Mouse (Mus musculus) myocyte (in vitro differentiated cells): ENCODE measurements around the gene Lrrc36. TPM values are rescaled to one million over a fixed set of nuclear protein-coding genes. Genes with fewer than 3 reads are reported as not detected.

Experiments used
- H3K27me3 ChIP-seq: one replicate; pipeline ENCODE4 v1.6.1; 2011; ENCODE audit not compliant: control insufficient read depth, insufficient read depth, insufficient read length
- H3K36me3 ChIP-seq: one replicate; pipeline ENCODE4 v1.6.1; 2011; ENCODE audit not compliant: control insufficient read depth, insufficient read depth
- H3K4me2 ChIP-seq: one replicate; pipeline ENCODE4 v1.6.1; 2011; ENCODE audit warnings: low read depth, control low read depth
- H3K4me3 ChIP-seq: one replicate; pipeline ENCODE4 v1.5.1; 2011; ENCODE audit warnings: mild to moderate bottlenecking, control low read depth, moderate library complexity
- H3K79me2 ChIP-seq: one replicate; pipeline ENCODE4 v1.6.1; 2011; ENCODE audit not compliant: control insufficient read depth, insufficient read depth
- H3ac ChIP-seq: one replicate; pipeline ENCODE4 v1.6.1; 2011; ENCODE audit not compliant: control insufficient read depth, insufficient read length
- CEBPB ChIP-seq: IDR thresholded peaks from 2 replicates; pipeline ENCODE4 v1.6.1; 2011; ENCODE audit warnings: mild to moderate bottlenecking, moderate library complexity; ENCODE audit not compliant: poor library complexity, insufficient read depth, severe bottlenecking
- E2F4 ChIP-seq: IDR thresholded peaks from one replicate; pipeline ENCODE4 v1.6.1; 2011; ENCODE audit warnings: mild to moderate bottlenecking, control low read depth, moderate library complexity; ENCODE audit not compliant: insufficient read depth
- MAX ChIP-seq: IDR thresholded peaks from one replicate; pipeline ENCODE4 v1.6.1; 2011; ENCODE audit warnings: low read depth, mild to moderate bottlenecking, control low read depth
- MYOD1 ChIP-seq, 3 experiments: IDR thresholded peaks; one replicate each; pipeline ENCODE4 v1.6.1; 2011; ENCODE audit warnings: control low read depth in 2 of 3, low read depth in 2 of 3, mild to moderate bottlenecking in 2 of 3, moderate library complexity in 1 of 3; ENCODE audit not compliant: insufficient read length in 2 of 3, control insufficient read depth in 1 of 3
- MYOG ChIP-seq, 3 experiments: IDR thresholded peaks; one replicate each; pipeline ENCODE4 v1.6.1; 2011; ENCODE audit warnings: control low read depth in 2 of 3, low read depth in 2 of 3, mild to moderate bottlenecking in 2 of 3; ENCODE audit not compliant: insufficient read length in 2 of 3, control insufficient read depth in 1 of 3, insufficient read depth in 1 of 3
- POLR2A ChIP-seq: IDR thresholded peaks from one replicate; pipeline ENCODE4 v1.6.1; 2011; ENCODE audit warnings: low read depth, mild to moderate bottlenecking, control low read depth, moderate library complexity; ENCODE audit not compliant: insufficient read length
- POLR2AphosphoS2 ChIP-seq: IDR thresholded peaks from one replicate; pipeline ENCODE4 v1.6.1; 2011; ENCODE audit warnings: low read depth, control low read depth; ENCODE audit not compliant: insufficient read length
- REST ChIP-seq: IDR thresholded peaks from one replicate; pipeline ENCODE4 v1.6.1; 2011; ENCODE audit warnings: mild to moderate bottlenecking, control low read depth, moderate library complexity; ENCODE audit not compliant: insufficient read depth, insufficient read length
- SRF ChIP-seq: IDR thresholded peaks from one replicate; pipeline ENCODE4 v1.6.1; 2011; ENCODE audit warnings: low read depth; ENCODE audit not compliant: control insufficient read depth, insufficient read length
- TCF12 ChIP-seq: IDR thresholded peaks from one replicate; pipeline ENCODE4 v1.6.1; 2011; ENCODE audit warnings: mild to moderate bottlenecking, control low read depth; ENCODE audit not compliant: poor library complexity, insufficient read depth, severe bottlenecking
- TCF3 ChIP-seq: IDR thresholded peaks from one replicate; pipeline ENCODE4 v1.6.1; 2011; ENCODE audit warnings: low read depth, control low read depth; ENCODE audit not compliant: insufficient read length
- USF1 ChIP-seq: IDR thresholded peaks from one replicate; pipeline ENCODE4 v1.6.1; 2011; ENCODE audit warnings: low read depth, mild to moderate bottlenecking, control low read depth, moderate library complexity
- polyA plus RNA-seq: library from polyadenylated mRNA; unstranded; fragments of >200 nt; fragmentation: generic; extraction: Trizol; gene quantifications from one replicate; pipeline ENCODE4 v1.2.1, GENCODE M21; 2012; ENCODE audit warnings: missing spikeins

Lrrc36 gene
- polyA plus RNA-seq, 1 experiment = not detected

GRCm38 (mm10) chr8:105442661-105443060 lies 29.3 kb downstream of the Lrrc36 start:
- no peak overlapping the region for H3K4me2 ChIP-seq
- H3K27me3 ChIP-seq = peaks cover 17% of the 10 kb centered on the region
- no peak overlapping the region for H3ac ChIP-seq
- H3K4me3 ChIP-seq = no peak overlapping the region
- TF ChIP-seq SRF (no peak), CEBPB (no peak), REST (no peak), TCF12 (no peak), E2F4 (no peak), TCF3 (no peak), MAX (no peak), USF1 (no peak), MYOG (IDR thresholded peaks at IDR 0.05; ENCODE audit: control insufficient read depth in 1 of 3, insufficient read depth in 1 of 3, insufficient read length in 2 of 3, low read depth in 2 of 3) (no peak), MYOD1 (IDR thresholded peaks at IDR 0.05; ENCODE audit: control insufficient read depth in 1 of 3, insufficient read length in 2 of 3, low read depth in 2 of 3) (no peak), POLR2A (no peak), POLR2AphosphoS2 (no peak)
- no peaks in the 10 kb centered on the region for H3K36me3 ChIP-seq
- H3K79me2 ChIP-seq = no peaks in the 10 kb centered on the region

- TF ChIP-seq POLR2A = no peak
- TF ChIP-seq MYOD1 (IDR thresholded peaks at IDR 0.05; ENCODE audit: control insufficient read depth in 1 of 3, insufficient read length in 2 of 3, low read depth in 2 of 3) = no peak
- no peak for TF ChIP-seq MAX
- TF ChIP-seq CEBPB = no peak
- TF ChIP-seq POLR2AphosphoS2 = no peak
- no peak for TF ChIP-seq TCF3
- no peak for TF ChIP-seq SRF
- TF ChIP-seq MYOG (IDR thresholded peaks at IDR 0.05; ENCODE audit: control insufficient read depth in 1 of 3, insufficient read depth in 1 of 3, insufficient read length in 2 of 3, low read depth in 2 of 3) = no peak
- TF ChIP-seq REST = no peak
- TF ChIP-seq TCF12 = no peak
- TF ChIP-seq USF1 = no peak
- no peak for TF ChIP-seq E2F4
- Histone ChIP-seq H3K4me3 (no peak overlapping the region), H3K4me2 (peak overlapping the region; percentile 5), H3K27me3 (peaks cover 24% of the 10 kb centered on the region), H3K36me3 (no peaks in the 10 kb centered on the region), H3K79me2 (no peaks in the 10 kb centered on the region), H3ac (no peak overlapping the region)
These were observed 32.1 kb downstream of the Lrrc36 start for GRCm38 (mm10) chr8:105445296-105446126.

- TF ChIP-seq USF1 (peak; percentile 77), CEBPB (no peak)
- H3K4me3 ChIP-seq = no peak overlapping the region
- H3K4me2 ChIP-seq = peak overlapping the region; percentile 5
These were observed 32.8 kb downstream of the Lrrc36 start for GRCm38 (mm10) chr8:105446127-105446552.

GRCm38 (mm10) chr8:105448188-105448587 lies 34.8 kb downstream of the Lrrc36 start:
- H3K36me3 ChIP-seq = no peaks in the 10 kb centered on the region
- peaks cover 34% of the 10 kb centered on the region for H3K27me3 ChIP-seq
- no peak for TF ChIP-seq TCF3
- no peak for TF ChIP-seq POLR2A
- no peak for TF ChIP-seq E2F4
- TF ChIP-seq SRF = no peak
- no peak for TF ChIP-seq TCF12
- TF ChIP-seq POLR2AphosphoS2 = no peak
- no peak for TF ChIP-seq MYOD1 (IDR thresholded peaks at IDR 0.05; ENCODE audit: control insufficient read depth in 1 of 3, insufficient read length in 2 of 3, low read depth in 2 of 3)
- no peak for TF ChIP-seq USF1
- TF ChIP-seq MAX = no peak
- TF ChIP-seq MYOG (IDR thresholded peaks at IDR 0.05; ENCODE audit: control insufficient read depth in 1 of 3, insufficient read depth in 1 of 3, insufficient read length in 2 of 3, low read depth in 2 of 3) = no peak
- no peak for TF ChIP-seq CEBPB
- no peak for TF ChIP-seq REST
- no peak overlapping the region for H3ac ChIP-seq
- no peak overlapping the region for H3K4me3 ChIP-seq
- no peak overlapping the region for H3K4me2 ChIP-seq
- no peaks in the 10 kb centered on the region for H3K79me2 ChIP-seq

More at GRCm38 (mm10) chr8:105446127-105446552, 32.8 kb downstream of the Lrrc36 start:
- Histone ChIP-seq H3K27me3 (peaks cover 24% of the 10 kb centered on the region), H3ac (no peak overlapping the region), H3K36me3 (no peaks in the 10 kb centered on the region), H3K79me2 (no peaks in the 10 kb centered on the region)

DNA sequence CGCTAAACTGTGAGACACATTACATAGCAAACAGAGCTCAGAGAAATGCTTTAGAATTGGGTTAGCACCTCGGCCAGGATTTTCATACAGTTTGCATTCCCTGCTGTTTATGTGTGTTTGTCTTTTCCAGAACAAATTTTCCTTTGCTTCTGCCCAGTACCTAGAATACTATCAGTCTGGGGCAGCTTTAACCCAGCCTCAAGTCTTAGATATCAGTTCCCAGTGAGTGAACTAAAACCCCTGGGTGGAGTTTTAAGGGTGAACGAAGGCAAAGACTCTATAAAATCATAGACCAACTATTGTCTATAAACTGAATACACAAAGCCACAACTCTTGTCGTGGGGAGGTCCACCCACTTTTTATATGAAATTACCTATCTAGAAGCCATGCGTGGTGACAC lies 35.2 kb downstream of the Lrrc36 start:
- Histone ChIP-seq H3K4me3 (no peak overlapping the region), H3K4me2 (no peak overlapping the region), H3ac (no peak overlapping the region), H3K27me3 (peaks cover 30% of the 10 kb centered on the region), H3K36me3 (no peaks in the 10 kb centered on the region), H3K79me2 (no peaks in the 10 kb centered on the region)
- TF ChIP-seq TCF3 = no peak
- TF ChIP-seq USF1 = no peak
- TF ChIP-seq TCF12 = no peak
- no peak for TF ChIP-seq MYOD1 (IDR thresholded peaks at IDR 0.05; ENCODE audit: control insufficient read depth in 1 of 3, insufficient read length in 2 of 3, low read depth in 2 of 3)
- TF ChIP-seq POLR2A = no peak
- TF ChIP-seq MYOG (IDR thresholded peaks at IDR 0.05; ENCODE audit: control insufficient read depth in 1 of 3, insufficient read depth in 1 of 3, insufficient read length in 2 of 3, low read depth in 2 of 3) = no peak
- no peak for TF ChIP-seq MAX
- no peak for TF ChIP-seq CEBPB
- TF ChIP-seq REST = no peak
- no peak for TF ChIP-seq POLR2AphosphoS2
- no peak for TF ChIP-seq SRF
- no peak for TF ChIP-seq E2F4
